In the genomic region with DNA sequence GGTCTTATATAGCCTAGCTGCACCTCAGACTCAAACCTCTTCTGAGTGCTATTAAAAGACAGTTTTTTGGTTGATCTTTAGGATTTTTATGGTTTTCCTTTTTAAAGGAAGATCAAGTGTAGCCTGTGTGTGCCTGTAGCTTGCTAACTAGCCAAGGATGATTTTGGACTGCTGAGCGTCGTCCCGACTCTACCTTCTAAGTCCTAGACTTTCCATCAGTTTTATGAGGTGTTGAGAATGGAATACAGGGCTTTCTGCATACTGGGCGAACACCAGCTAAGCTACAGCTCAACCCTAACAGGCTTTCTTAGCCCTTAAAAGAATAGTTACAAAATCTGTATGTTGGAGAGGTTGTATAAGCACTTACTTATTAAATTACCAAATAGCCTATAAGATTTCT, we compare ENCODE assay signal across 25 mouse cellular contexts. TPM values are rescaled to one million over a fixed set of nuclear protein-coding genes. Genes with fewer than 3 reads are reported as not detected.
DNase-seq lines count a peak whose midpoint lies in the region; ATAC-seq lines count a peak whose summit lies in the region.
"Had no signal": no experiment of that assay in that cellular context is flagged by ENCODE, and none has a peak within 500 bp of the region (broad histone marks: within the 10 kb centered on the region; RNA-seq: fewer than 3 reads in every experiment).

No protein-coding gene starts in this region.

- no peak overlapping the region for H3K9ac ChIP-seq in limb, embryonic 12.5 days (replicated peaks)
- no peak overlapping the region for H3K9ac ChIP-seq in limb, embryonic 13.5 days
- no peak overlapping the region for H3K9ac ChIP-seq in intestine, embryonic 16.5 days (ENCODE audit: low read depth, low read length)
- H3K9ac ChIP-seq: embryonic facial prominence, embryonic 12.5 days; forebrain, embryonic 13.5 days; forebrain, embryonic 15.5 days; forebrain, postnatal 0 days had no signal

- H3K36me3 ChIP-seq in limb, embryonic 12.5 days = peaks cover 95% of the 10 kb centered on the region
- peaks cover 97% of the 10 kb centered on the region for H3K36me3 ChIP-seq in limb, embryonic 10.5 days
- peaks cover 96% of the 10 kb centered on the region for H3K36me3 ChIP-seq in limb, embryonic 13.5 days
- peaks cover 47% of the 10 kb centered on the region for H3K36me3 ChIP-seq in macrophage (ENCODE audit: inconsistent target)
- peaks cover 12% of the 10 kb centered on the region for H3K36me3 ChIP-seq in intestine, embryonic 16.5 days (ENCODE audit: control insufficient read depth, insufficient read depth, low read length)

- no peaks in the 10 kb centered on the region for H3K27me3 ChIP-seq in limb, embryonic 12.5 days
- no peaks in the 10 kb centered on the region for H3K27me3 ChIP-seq in limb, embryonic 10.5 days (ENCODE audit: low read depth, poor library complexity, severe bottlenecking)
- H3K27me3 ChIP-seq in limb, embryonic 13.5 days = no peaks in the 10 kb centered on the region
- H3K27me3 ChIP-seq in intestine, embryonic 16.5 days (replicated peaks; ENCODE audit: control insufficient read depth, insufficient read depth, low read length) = no peaks in the 10 kb centered on the region
- H3K27me3 ChIP-seq: CH12.LX; embryonic facial prominence, embryonic 12.5 days; forebrain, embryonic 13.5 days; forebrain, embryonic 15.5 days; Patski had no signal

- H3K4me3 ChIP-seq in limb, embryonic 12.5 days (replicated peaks) = no peak overlapping the region
- H3K4me3 ChIP-seq in limb, embryonic 10.5 days = no peak overlapping the region
- no peak overlapping the region for H3K4me3 ChIP-seq in limb, embryonic 13.5 days
- H3K4me3 ChIP-seq in macrophage (ENCODE audit: inconsistent target) = no peak overlapping the region
- no peak overlapping the region for H3K4me3 ChIP-seq in intestine, embryonic 16.5 days (ENCODE audit: low read length)
- H3K4me3 ChIP-seq: embryonic facial prominence, embryonic 10.5 days; embryonic facial prominence, embryonic 12.5 days; forebrain, embryonic 13.5 days; forebrain, embryonic 15.5 days had no signal

- no peak overlapping the region for H3K4me2 ChIP-seq in limb, embryonic 12.5 days
- H3K4me2 ChIP-seq in limb, embryonic 13.5 days (replicated peaks) = no peak overlapping the region
- no peak overlapping the region for H3K4me2 ChIP-seq in intestine, embryonic 16.5 days (ENCODE audit: low read depth, low read length)
- H3K4me2 ChIP-seq: embryonic facial prominence, embryonic 12.5 days; forebrain, embryonic 13.5 days; forebrain, embryonic 15.5 days had no signal

- 47% methylated on average over 4 of the region's 4 CpGs for WGBS in limb, embryonic 12.5 days
- 84% methylated on average over 4 of the region's 4 CpGs for WGBS in limb, embryonic 10.5 days
- WGBS in limb, embryonic 13.5 days = 46% methylated on average over 4 of the region's 4 CpGs
- WGBS in macrophage (ENCODE audit: missing documents) = 95% methylated on average over 4 of the region's 4 CpGs
- 93% methylated on average over 4 of the region's 4 CpGs for WGBS in intestine, embryonic 16.5 days

- H3K9me3 ChIP-seq in limb, embryonic 12.5 days = no peaks in the 10 kb centered on the region
- no peaks in the 10 kb centered on the region for H3K9me3 ChIP-seq in limb, embryonic 10.5 days (replicated peaks)
- no peaks in the 10 kb centered on the region for H3K9me3 ChIP-seq in limb, embryonic 13.5 days
- H3K9me3 ChIP-seq in intestine, embryonic 16.5 days (ENCODE audit: control insufficient read depth, low read length) = no peaks in the 10 kb centered on the region
- H3K9me3 ChIP-seq: embryonic facial prominence, embryonic 10.5 days; embryonic facial prominence, embryonic 12.5 days; forebrain, embryonic 13.5 days; forebrain, embryonic 15.5 days; G1E had no signal

- no peaks in the 10 kb centered on the region for H3K4me1 ChIP-seq in limb, embryonic 12.5 days (replicated peaks)
- no peaks in the 10 kb centered on the region for H3K4me1 ChIP-seq in limb, embryonic 10.5 days
- H3K4me1 ChIP-seq in limb, embryonic 13.5 days = no peaks in the 10 kb centered on the region
- H3K4me1 ChIP-seq in intestine, embryonic 16.5 days (ENCODE audit: control insufficient read depth, insufficient read depth, low read length) = no peaks in the 10 kb centered on the region
- H3K4me1 ChIP-seq: embryonic facial prominence, embryonic 10.5 days; embryonic facial prominence, embryonic 12.5 days; forebrain, embryonic 13.5 days; forebrain, embryonic 15.5 days had no signal

- peaks cover 5% of the 10 kb centered on the region; the same call in 1 of the 2 replicates for H3K79me2 ChIP-seq in macrophage (ENCODE audit: inconsistent target)

- ATAC-seq in limb, embryonic 12.5 days (ENCODE audit: insufficient number of reproducible peaks, insufficient read depth, low FRiP score, low TSS enrichment, low read depth) = no peak
- ATAC-seq in limb, embryonic 13.5 days (ENCODE audit: low FRiP score, low read depth) = peak; percentile 64; the same call in 1 of the 2 replicates
- ATAC-seq in intestine, embryonic 16.5 days = no peak
- ATAC-seq: activated CD4-positive, CD25-positive, alpha-beta regulatory T cell, adult 4 months; CD4-positive, CD25-positive, alpha-beta regulatory T cell, adult 4 months; forebrain, embryonic 13.5 days; forebrain, embryonic 15.5 days; forebrain, postnatal 0 days; Patski had no signal

- 0 out of 2 replicates have a peak overlapping the region, but pooled peaks have one; percentile 12 for H3K27ac ChIP-seq in limb, embryonic 12.5 days
- H3K27ac ChIP-seq in limb, embryonic 10.5 days = no peak overlapping the region
- no peak overlapping the region for H3K27ac ChIP-seq in limb, embryonic 13.5 days
- H3K27ac ChIP-seq in macrophage = peak overlapping the region; percentile 84
- no peak overlapping the region for H3K27ac ChIP-seq in intestine, embryonic 16.5 days (ENCODE audit: low read length)
- H3K27ac ChIP-seq: embryonic facial prominence, embryonic 10.5 days; embryonic facial prominence, embryonic 12.5 days; forebrain, embryonic 13.5 days; forebrain, embryonic 15.5 days had no signal

- no peak for DNase-seq in limb, embryonic 10.5 days (ENCODE audit: low spot score)
- no peak for DNase-seq in adrenal gland, adult 18-20 months (ENCODE audit: low spot score in 2 of 2)
- DNase-seq: adrenal gland, adult 2 months; adrenal gland, postnatal 10 days; adrenal gland, postnatal 25 days; B cell, adult 2 months; cerebellum, adult 11-12 months; cerebellum, adult 2 months; cerebellum, adult 9-10 months; cerebellum, postnatal 10 days; cerebellum, postnatal 25 days; forebrain, postnatal 0 days had no signal

RNA-seq across cellular contexts. Expression of a gene that starts 13.0 kb away (rescaled TPM):
- polyA plus RNA-seq in limb, embryonic 12.5 days (2016; fragmentation: Nextera tagmentation; extraction: Ambion mirVana) = 103 TPM in 2 replicates
- polyA plus RNA-seq in limb, embryonic 10.5 days (2016; fragmentation: Nextera tagmentation; extraction: Ambion mirVana) = 122 and 139 TPM in 2 replicates
- polyA plus RNA-seq in limb, embryonic 13.5 days (2015; fragmentation: Nextera tagmentation; extraction: Ambion mirVana) = 84.7 and 90.0 TPM in 2 replicates
- total RNA-seq in macrophage (2018; cell fraction: chromatin; rRNA removed) = 100 to 1,000 TPM in 6 of 26 experiments, 10 to 100 TPM in 20; 36.6 to 178 (median 66.2) TPM
- 100 to 1,000 TPM in 13 of 26 experiments, 10 to 100 TPM in 13; 67.0 to 157 (median 105) TPM for total RNA-seq in macrophage (2018; cell fraction: cytosol; rRNA removed)
- 100 to 1,000 TPM in 6 of 26 experiments, 10 to 100 TPM in 20; 47.1 to 142 (median 74.6) TPM for total RNA-seq in macrophage (2018; cell fraction: nucleus; rRNA removed)
- polyA plus RNA-seq in macrophage (2018) = 97.0 to 133 TPM (median 123 TPM) in 3 replicates
- 10 to 100 TPM; 60.5 to 76.4 TPM for total RNA-seq in adrenal gland, adult 18-20 months (2021)
- 63.5 and 67.7 TPM in 2 replicates for polyA plus RNA-seq in intestine, embryonic 16.5 days (2015; fragmentation: Nextera tagmentation; extraction: Ambion mirVana)

Comparison
In these comparisons a context has a peak if more than half of its experiments do, and no peak if none do; other contexts are left out.
1. H3K27ac ChIP-seq: peak in limb, embryonic 12.5 days (single experiment) and macrophage (single experiment); none in limb, embryonic 10.5 days (single experiment), limb, embryonic 13.5 days (single experiment) and intestine, embryonic 16.5 days (single experiment).